In genomic region chr10:117647964-117648472, GRCm38 (mm10) we compare ENCODE assay signal across 30 mouse cellular contexts.
"Had no signal": no experiment of that assay in that cellular context is flagged by ENCODE, and none has a peak within 500 bp of the region (broad histone marks: within the 10 kb centered on the region; RNA-seq: fewer than 3 reads in every experiment).

No protein-coding gene starts in this region.

- ATAC-seq: intestine, embryonic 15.5 days; intestine, embryonic 16.5 days; intestine, postnatal 0 days had no signal

- H3K27me3 ChIP-seq: heart, embryonic 12.5 days; heart, embryonic 13.5 days; heart, embryonic 15.5 days; hindbrain, embryonic 15.5 days; intestine, embryonic 15.5 days; kidney, embryonic 15.5 days had no signal

- H3K9ac ChIP-seq: heart, embryonic 12.5 days; heart, embryonic 13.5 days; heart, embryonic 15.5 days; hindbrain, embryonic 12.5 days; hindbrain, embryonic 13.5 days; hindbrain, embryonic 14.5 days; hindbrain, embryonic 15.5 days; intestine, embryonic 15.5 days; kidney, embryonic 15.5 days had no signal

- H3K4me1 ChIP-seq: heart, embryonic 10.5 days; heart, embryonic 12.5 days; heart, embryonic 13.5 days; heart, embryonic 15.5 days; hindbrain, embryonic 15.5 days had no signal

- H3K27ac ChIP-seq: heart, embryonic 10.5 days; heart, embryonic 13.5 days; heart, embryonic 15.5 days; hindbrain, embryonic 10.5 days; hindbrain, embryonic 12.5 days; hindbrain, embryonic 14.5 days; hindbrain, embryonic 15.5 days; hindbrain, postnatal 0 days; intestine, embryonic 15.5 days; kidney, embryonic 15.5 days; kidney, postnatal 0 days; left cerebral cortex, adult 2 months had no signal

- DNase-seq: heart, postnatal 10 days; heart, postnatal 14 days; heart, postnatal 36 days; heart, postnatal 4 days; kidney, adult 18-20 months; kidney, adult 2 months; kidney, adult 8-10 months; kidney, adult 9 months; kidney, postnatal 10 days; kidney, postnatal 14 days; kidney, postnatal 25 days; kidney, postnatal 36 days; layer of hippocampus, postnatal 36 days had no signal

- H3K36me3 ChIP-seq: heart, embryonic 10.5 days; heart, embryonic 12.5 days; heart, embryonic 13.5 days; heart, embryonic 15.5 days; hindbrain, embryonic 10.5 days; hindbrain, embryonic 12.5 days; hindbrain, embryonic 13.5 days; hindbrain, embryonic 15.5 days; intestine, embryonic 15.5 days; kidney, embryonic 15.5 days had no signal

- H3K4me3 ChIP-seq: heart, embryonic 10.5 days; heart, embryonic 12.5 days; heart, embryonic 13.5 days; heart, embryonic 15.5 days; hindbrain, embryonic 10.5 days; hindbrain, embryonic 12.5 days; hindbrain, embryonic 13.5 days; hindbrain, embryonic 15.5 days; intestine, embryonic 15.5 days; kidney, embryonic 15.5 days; left cerebral cortex, adult 2 months had no signal

- H3K4me2 ChIP-seq: heart, embryonic 11.5 days; heart, embryonic 12.5 days; heart, embryonic 13.5 days; heart, embryonic 15.5 days; hindbrain, embryonic 12.5 days; intestine, embryonic 15.5 days had no signal

- H3K9me3 ChIP-seq: heart, embryonic 10.5 days; heart, embryonic 12.5 days; heart, embryonic 13.5 days; heart, embryonic 15.5 days; hindbrain, embryonic 10.5 days; hindbrain, embryonic 12.5 days; hindbrain, embryonic 13.5 days; hindbrain, embryonic 15.5 days; intestine, embryonic 15.5 days; kidney, embryonic 15.5 days had no signal
